Mouse (Mus musculus): Measurements from ENCODE around the gene E330034G19Rik.
"Not testable (repeated sequence)": the region's sequence is repeated elsewhere in the genome, so short reads cannot be mapped to it uniquely, and the experiment has no call there.

Gene E330034G19Rik

DNA sequence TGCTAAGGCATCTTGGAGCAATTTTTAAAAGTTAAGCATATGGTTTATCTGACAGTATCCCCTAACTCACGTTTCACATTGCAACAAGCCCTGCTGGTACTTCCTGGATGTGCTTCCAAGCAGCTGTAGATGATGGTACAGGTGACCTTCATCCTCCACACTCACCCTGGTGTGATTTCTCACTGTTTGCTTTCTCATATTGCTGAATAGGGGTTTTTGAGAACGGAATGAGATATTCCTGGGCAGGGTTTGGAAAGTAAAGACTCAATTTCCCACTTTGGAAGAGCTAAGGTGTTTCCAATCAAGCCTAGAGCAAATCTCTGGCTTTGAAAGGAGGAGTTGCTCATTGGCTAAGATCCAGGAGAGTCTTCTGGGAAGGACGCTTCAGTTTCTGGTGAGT lies at the start of gene E330034G19Rik:
Gene E330034G19Rik, plus strand, starts transcription at position 301 of the 400 bp plus-strand sequence.
- no peak for DNase-seq (ENCODE audit: low spot score)

GRCm38 (mm10) chr14:24244330-24245176 lies 48.5 kb upstream of the E330034G19Rik start:
- no peak for DNase-seq (ENCODE audit: low spot score)

DNA sequence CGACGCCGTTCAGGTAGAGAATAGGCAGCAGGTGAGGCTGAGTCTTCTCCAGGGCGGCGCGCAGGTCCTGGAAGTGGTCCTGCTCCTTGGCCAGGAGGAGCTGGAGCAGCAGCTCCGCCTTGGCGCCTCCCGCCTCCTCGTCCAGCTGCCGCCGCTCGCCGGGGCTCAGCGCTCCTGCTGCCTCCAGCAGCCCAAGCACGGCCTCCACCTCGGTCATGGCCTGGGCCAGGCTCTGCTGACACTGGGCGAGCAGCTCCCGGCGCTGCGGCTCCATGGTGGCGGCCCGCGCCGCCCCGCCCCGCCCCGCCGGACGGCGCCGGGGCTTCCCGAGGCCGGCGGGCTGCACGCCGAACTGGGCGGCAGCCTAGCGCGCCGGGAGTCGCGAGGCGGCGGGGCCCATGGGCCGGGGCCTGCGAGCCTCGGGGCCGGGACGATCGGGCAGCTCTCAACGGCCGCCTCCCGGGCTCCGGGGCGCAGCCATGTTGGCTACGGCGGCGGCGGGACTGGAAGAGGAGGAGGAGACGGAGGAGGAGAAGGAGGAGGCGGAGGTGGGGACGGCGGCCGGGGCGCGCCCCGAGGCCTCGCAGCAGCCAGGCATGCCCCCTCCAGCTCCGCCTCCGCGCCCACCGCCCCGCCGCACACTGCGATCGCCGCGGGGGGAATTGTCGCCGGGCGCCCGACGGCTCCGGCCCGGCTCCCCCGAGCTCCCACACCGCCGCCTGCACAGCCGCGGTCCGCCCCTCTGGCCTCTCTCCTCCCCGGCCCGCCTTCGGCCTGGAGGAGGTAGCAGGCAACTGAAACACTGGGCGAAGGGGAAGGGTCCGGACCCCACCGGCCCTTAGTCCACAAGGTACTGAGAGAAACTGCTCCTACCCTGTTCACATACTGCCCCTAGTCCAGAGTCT lies 47.6 kb upstream of the E330034G19Rik start, which contains the start of gene Dlg5:
Gene Dlg5, minus strand, starts transcription at position 744 of the 905 bp plus-strand sequence.
- no peak for DNase-seq (ENCODE audit: low spot score)

DNA sequence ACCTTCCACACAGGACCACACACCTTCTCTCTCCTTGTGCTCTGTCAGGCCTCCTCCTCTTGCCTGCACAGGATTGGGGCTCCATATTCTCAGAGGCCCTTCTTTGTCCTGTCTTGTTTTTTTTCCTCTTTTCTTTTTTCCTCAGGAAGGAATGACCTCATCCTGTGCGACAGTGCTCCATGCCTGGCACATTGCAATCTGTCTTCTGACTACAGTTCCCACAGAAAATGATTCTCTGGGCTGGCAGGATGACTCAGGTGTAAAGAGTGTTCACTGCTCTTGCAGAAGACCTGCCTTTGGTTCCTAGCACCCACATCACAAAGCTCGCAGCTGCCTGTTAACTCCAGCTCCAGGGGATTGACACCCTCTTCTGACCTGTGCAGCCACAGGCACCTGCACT lies 43.1 kb upstream of the E330034G19Rik start:
- DNase-seq (ENCODE audit: low spot score), result no peak

- no peak for DNase-seq (ENCODE audit: low spot score)
These were observed 41.7 kb upstream of the E330034G19Rik start for GRCm38 (mm10) chr14:24251326-24251725.

DNA sequence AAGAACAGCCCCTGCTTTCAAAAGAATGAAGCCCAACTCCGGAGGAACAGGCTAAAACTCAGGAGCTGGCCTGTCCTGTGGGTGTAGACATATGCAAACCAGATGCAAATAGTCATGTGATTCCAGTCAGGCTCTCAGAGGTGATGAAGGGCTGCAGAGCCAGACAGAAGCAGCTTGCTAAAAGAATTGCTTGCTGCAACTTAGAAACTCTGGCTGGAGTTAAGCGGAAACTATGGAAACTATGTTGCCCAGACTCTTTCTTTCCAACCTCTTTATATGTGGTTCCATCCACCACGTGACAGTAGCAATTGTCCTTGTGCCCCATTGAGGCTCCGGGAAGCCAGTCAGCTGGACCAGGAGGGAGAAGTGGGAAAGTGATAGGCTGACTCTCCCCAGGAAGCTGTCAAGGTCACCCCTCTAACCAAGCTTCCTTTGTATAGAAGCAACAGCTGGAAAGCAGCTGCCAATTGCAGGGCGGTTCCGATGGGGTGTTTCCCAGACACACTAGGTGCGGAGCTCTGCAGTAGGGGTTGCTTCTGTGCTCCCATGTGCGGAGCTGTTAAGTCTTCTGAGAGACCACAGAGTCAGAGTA lies 39.3 kb upstream of the E330034G19Rik start:
- DNase-seq (ENCODE audit: low spot score), result no peak

DNA sequence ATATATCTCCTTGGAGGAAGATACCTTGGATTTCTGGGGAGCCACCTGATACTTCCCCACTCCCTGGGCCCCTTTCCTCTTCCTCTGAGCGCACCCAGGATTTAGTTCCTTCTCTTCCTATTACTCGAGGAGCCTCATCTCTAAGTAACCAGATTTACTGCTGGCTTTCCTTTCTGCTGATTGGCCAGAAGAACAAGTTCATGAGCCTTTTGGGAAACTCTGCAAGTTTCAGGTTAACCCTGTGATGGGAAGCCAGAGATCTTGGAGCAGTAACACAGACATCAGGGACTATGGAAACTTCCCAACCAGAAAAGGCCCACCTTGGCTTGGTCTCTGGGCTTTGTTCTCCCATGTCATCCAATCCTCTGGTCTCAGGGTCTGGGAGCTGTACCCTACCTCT lies 37.1 kb upstream of the E330034G19Rik start:
- no peak for DNase-seq (ENCODE audit: low spot score)

DNA sequence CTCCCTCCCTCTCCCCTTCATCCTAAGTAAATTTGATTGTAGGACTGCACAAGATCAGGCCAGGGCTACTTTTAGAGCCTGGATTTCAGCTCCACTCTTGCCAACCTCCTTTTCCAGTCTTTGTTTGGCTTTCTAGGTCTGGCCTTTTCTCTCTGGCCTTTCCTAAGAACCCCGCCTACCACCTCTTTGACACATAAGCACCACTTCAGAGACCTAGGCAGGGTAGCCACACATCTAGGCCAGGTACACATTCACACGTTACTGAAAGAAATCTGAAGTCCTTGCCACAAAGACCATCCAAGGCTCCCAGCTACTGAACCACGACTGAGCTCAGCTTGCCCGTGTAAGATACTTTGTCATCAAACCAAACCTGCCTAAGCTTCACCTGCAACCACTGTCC lies 32.6 kb upstream of the E330034G19Rik start:
- DNase-seq (ENCODE audit: low spot score), result no peak

DNA sequence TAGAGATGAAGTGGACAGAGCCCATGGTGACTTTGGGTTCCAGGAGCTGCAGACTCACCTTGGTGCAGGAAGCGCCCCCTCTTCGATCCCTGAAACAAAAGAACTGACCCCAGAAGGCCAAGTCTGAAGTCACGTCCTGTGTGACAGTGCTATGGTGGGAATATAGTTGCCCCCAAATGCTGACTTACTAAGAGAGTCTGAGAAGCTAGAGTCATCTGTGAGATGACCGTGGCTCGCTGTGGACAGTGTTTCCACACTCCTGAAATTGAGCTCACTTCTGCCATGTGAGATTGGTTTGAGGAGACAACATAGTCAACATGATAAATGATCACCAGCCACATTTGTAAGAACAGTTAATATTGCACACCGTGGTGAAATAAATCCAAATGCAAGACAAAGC lies 30.6 kb upstream of the E330034G19Rik start:
- no peak for DNase-seq (ENCODE audit: low spot score)

DNA sequence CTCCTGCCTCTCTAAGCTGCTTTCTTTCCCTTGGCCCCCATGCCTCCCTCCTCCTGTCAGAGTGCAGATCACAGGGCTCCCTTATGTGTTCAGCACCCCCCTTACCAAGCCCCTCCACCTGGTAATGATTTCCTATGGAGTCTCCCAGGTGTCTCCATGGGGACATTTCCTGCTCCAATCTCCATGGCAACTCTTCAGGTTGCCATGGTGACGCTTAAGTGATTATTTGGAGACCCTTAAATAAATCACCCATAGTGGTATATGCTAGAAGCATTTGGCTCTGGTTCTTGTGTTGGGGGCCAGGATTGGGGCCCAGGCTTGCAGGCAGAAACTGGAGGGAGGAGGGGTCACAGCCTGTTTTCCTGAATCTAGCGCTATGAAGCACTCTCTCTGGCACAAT lies 30.1 kb upstream of the E330034G19Rik start:
- DNase-seq (ENCODE audit: low spot score), result no peak

DNA sequence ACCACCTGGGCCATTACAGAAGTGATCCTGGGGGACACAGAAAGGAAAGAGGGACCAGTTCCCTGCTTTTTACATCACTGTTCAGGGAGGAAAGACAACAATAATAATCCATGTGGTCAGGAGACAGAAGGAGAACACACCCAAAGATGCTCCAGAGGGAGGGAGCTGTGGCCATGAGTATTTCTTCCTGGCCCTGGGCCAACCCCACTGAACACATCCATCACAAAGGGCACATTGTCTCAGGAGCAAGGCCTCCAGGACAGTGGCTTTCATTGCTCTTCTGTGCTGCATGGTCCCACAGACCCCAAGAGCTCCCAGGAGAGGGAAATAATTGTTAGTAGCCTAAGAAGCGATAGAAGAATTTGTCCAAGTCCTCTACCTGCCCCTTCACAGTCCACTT lies 23.4 kb upstream of the E330034G19Rik start:
- DNase-seq (ENCODE audit: low spot score), result no peak

- no peak for DNase-seq (ENCODE audit: low spot score)
These were observed 19.4 kb upstream of the E330034G19Rik start for GRCm38 (mm10) chr14:24273575-24273974.

DNA sequence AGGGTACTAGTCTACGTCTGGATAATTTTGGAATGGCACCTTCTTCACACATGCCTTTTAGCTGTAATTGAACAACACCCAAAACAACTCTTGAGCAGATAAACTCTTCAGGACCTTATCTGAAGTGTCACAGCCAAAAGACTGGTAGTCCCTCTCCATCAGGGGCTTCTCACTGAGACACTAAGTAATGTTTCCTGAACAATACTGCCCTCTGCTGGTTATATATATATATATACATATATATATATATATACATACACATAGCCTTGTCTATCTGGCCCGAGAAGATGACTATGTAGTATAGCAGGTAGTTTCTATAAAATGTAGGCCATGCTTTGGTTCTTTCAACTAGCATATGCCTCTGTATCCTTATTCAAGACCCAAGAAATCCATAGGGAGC lies 17.5 kb upstream of the E330034G19Rik start:
- no peak for DNase-seq (ENCODE audit: low spot score)

- DNase-seq (ENCODE audit: low spot score), result no peak
These were observed 11.7 kb upstream of the E330034G19Rik start for GRCm38 (mm10) chr14:24281278-24281677.

DNA sequence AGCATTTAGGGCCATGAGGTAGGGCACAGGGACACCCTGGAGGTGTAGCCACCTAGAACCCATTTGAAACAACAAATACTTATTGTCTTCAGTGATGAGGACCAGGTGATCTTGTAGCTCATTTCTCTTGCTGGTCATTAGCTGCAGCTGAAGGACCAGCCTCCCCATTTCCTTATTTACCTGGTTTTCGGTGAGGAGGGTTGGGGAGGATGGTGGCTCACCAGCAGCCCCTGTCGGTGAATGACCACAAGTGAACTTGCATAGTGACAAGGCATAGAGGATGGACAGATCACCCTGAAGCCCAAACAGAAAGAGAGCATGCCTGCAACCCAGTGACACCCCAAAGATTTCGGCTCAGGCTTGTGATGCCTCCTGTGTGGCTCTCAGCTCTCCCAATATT lies 10.7 kb upstream of the E330034G19Rik start:
- no peak for DNase-seq (ENCODE audit: low spot score)

- no peak for DNase-seq (ENCODE audit: low spot score)
These were observed 6.9 kb upstream of the E330034G19Rik start for GRCm38 (mm10) chr14:24286136-24286535.

DNA sequence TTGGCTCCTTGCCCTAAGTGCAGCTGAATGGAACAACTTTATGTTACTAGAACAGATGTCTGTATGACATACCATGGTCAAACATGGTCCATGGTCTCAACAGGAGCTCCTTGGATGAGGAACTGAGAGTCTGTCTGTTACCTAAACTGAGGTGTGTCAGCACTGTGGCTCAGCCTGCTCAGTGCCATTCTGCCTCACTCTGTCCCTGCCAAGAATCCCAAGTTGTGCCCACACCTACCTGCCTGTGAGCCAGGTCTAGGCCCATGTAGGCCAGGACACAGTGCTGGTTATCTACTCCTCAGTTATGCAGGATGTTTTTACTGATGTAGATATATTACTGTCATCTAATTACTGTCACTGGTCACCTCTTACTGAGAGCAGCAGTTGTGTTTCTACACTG lies 2.3 kb upstream of the E330034G19Rik start:
- DNase-seq (ENCODE audit: low spot score), result no peak

- no peak for DNase-seq (ENCODE audit: low spot score)
These were observed 617 bp downstream of the E330034G19Rik start for GRCm38 (mm10) chr14:24293631-24294030.

- not testable (repeated sequence) for DNase-seq (ENCODE audit: low spot score)
These were observed 9.1 kb downstream of the E330034G19Rik start for GRCm38 (mm10) chr14:24302126-24302525.

DNA sequence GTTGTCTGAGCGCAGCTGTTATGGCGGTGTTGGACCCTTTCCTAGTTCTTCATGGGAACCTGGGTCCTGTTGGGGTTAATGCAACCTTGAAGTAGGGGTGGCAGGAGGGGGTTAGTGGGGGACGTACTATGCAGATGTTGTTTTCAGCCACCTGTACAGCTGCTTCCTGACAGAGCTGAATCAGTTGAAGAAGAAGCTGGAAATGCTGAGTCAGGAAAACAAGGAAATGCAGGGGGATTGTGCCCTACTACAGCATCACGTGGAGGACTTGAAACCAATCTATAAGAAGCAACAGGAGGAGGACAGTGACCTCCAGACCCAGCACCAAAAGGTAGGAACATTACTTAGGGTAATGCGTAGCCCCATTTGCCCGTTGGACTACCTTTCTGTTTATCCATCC lies 13.7 kb downstream of the E330034G19Rik start:
- DNase-seq (ENCODE audit: low spot score), result no peak

DNA sequence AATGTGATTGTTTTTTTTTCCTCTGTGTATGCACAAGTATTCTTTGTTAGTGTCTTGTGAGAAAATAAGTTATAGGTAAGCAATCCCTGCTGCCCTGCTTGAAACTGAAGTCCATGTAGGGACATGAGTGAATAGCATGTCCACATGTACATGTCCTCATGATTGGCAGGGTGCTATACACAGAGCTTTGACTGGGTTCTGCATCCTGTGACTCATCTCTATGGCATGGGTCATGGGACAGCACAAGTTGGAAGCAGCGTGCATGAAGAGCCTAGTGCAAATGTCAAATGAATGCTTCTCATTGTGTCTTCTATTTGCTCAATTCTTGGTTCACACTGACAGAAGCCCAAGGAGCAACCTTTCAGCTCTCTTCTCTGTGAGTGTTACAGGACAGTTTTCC lies 14.1 kb downstream of the E330034G19Rik start:
- no peak for DNase-seq (ENCODE audit: low spot score)

- DNase-seq (ENCODE audit: low spot score), result peak; percentile 4
These were observed 18.1 kb downstream of the E330034G19Rik start for GRCm38 (mm10) chr14:24311110-24311509.

All from spleen, adult 12 weeks (tissue).